Mouse (Mus musculus): ENCODE measurements around the gene Sorcs3. TPM values are rescaled to one million over a fixed set of nuclear protein-coding genes. Genes with fewer than 3 reads are reported as not detected.
A peak's percentile ranks its signal among the peaks of the same experiment; 100 is the strongest.

Sorcs3 gene
- total RNA-seq, 4 experiments from 2014 or later = 35.3 to 41.6 (median 38.0) TPM

GRCm38 (mm10) chr19:48700111-48700658 lies 494.4 kb downstream of the Sorcs3 start:
- DNase-seq (ENCODE audit: low spot score in 2 of 2) = no peak

- no peak for DNase-seq (ENCODE audit: low spot score in 2 of 2)
Observed at GRCm38 (mm10) chr19:48703763-48704162, 497.9 kb downstream of the Sorcs3 start.

DNA sequence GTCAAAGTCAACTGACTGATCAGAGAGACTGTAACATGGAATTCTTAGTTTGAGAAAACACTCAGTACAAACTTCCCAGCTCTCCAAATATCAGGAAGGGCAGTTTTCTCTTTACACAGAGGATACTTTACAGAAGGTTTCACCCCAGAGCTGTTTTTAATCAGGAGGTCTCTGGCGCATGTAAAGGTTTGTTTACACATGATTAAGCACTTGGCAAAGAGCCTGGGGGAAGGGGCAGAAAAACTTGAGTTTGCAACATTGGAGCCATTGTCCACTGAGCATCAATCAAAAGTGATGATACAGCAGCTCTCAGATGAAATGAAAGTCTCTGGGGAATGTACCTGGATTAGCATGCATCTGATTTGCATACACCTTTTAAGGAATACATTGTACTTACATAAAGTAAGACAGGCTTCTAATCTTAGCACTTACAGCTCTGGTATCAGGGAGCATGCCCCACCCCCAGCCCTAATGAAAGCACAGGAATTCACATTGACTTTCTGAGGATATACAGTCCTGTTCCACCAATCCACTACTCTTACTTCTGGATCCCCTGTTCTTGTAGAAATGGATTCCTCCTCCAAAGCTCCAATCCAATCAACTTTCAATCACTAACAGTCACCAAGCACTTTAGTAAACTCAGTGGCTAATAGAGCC lies 500.6 kb downstream of the Sorcs3 start:
- no peak for DNase-seq (ENCODE audit: low spot score in 2 of 2)

DNA sequence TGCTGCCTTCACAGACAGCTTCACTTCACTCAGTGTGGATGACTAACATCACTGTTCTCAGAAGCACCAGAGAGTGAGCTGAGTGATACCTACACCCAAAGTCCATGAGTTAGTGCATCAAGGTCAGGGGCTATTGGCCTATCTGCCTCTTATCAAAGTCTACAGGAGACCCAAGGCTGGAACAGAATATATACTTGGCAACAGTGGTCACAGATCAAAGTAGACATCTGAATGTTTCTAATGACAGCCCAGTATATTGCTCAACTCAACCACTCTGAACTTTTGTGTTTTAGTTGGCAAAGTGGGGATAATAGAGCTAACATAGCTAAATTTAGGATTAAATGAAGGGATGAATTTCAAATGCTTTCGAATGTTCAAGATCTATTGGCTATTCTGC lies 501.1 kb downstream of the Sorcs3 start:
- no peak for DNase-seq (ENCODE audit: low spot score in 2 of 2)

DNA sequence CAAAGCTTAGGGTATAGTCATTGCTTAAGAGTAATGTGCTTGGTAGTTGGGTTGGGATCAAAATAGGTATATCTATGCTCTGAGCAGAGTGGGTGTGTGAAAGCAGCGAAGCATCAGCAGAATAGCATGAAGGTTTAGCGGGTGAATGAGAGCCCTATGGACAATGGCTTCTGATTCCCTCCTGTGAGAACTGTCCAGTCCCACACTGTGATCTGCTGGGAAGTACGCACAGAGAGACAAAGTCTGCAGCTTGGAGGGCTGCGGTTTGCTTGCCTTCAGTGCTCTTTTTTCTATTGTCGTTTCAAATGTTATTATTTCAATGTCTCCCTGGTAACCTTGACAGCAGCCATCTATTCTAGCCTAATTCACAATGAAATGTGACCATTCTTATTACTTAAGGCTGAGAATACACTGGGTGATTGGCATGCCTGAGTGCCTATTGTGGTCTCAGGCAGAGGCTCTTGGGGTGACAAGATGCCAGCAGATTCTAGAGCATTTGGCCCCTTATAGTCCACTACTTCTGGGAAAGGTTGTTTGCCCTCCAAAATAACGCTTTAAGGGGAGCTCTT lies 520.1 kb downstream of the Sorcs3 start:
- no peak for DNase-seq (ENCODE audit: low spot score in 2 of 2)

GRCm38 (mm10) chr19:48727048-48727447 lies 521.2 kb downstream of the Sorcs3 start:
- DNase-seq (ENCODE audit: low spot score in 2 of 2) = no peak

DNA sequence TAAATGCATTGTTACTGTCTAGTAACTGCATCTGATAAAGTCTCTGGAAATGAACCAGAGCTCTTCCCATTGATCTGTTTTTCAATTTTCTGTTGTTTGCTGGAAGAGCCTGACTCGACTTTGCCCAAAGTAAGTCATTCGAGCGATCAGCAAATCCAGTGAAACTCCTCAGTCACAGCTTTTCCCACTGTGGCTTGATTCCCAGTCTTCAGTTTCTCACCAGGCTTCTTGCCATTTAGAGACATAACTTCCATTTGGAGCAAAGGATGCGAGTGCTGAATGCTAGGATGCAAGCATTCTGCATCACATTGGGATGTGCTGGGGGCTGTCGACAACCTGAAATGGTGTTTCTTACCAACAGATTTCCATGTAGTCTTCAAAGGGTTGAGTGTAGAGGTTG lies 521.8 kb downstream of the Sorcs3 start:
- peak in 1 of 2 experiments; percentile 21 for DNase-seq (ENCODE audit: low spot score in 2 of 2)

- DNase-seq (ENCODE audit: low spot score in 2 of 2) = no peak
Observed at GRCm38 (mm10) chr19:48731731-48732130, 525.9 kb downstream of the Sorcs3 start.

DNA sequence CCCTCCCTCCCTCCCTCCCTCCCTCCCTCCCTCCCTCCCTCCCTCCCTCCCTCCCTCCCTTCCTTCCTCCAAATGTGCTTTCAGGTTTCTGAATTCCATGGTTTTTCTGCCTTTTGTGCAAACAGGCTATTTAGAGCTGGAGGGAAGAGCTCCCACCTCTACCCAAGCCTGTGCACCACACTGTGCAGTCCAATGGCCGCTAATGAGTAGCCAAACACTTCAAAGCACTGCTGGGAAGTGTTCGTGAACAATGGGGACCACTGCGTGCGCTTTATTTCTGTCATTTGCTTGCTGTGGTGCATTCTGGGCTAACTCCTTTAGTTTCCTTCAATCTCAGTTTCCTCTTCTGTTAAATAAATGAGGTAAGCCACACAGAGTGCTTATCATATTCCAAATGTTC lies 528.5 kb downstream of the Sorcs3 start:
- DNase-seq (ENCODE audit: low spot score in 2 of 2) = no peak

DNA sequence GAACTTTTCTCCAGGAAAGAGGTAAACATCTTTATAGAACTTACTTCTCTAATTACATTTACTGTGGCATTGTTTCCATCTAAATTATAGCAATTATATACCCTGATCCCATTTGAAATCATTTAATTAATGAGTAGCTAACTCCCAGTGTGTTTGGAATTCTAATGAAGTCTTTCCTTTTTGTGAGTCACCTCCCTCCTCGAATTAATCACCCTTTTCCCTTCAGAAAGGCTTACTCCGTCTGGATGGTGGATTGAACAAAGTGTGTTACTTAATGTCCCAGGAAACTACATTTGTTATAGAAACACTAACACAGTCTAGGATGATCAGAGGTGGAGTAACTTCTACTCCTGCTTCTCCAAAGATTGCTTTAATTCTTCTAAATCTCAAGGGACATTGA lies 531.7 kb downstream of the Sorcs3 start:
- DNase-seq (ENCODE audit: low spot score in 2 of 2) = no peak

GRCm38 (mm10) chr19:48755156-48755555 lies 549.3 kb downstream of the Sorcs3 start:
- DNase-seq (ENCODE audit: low spot score in 2 of 2) = no peak

GRCm38 (mm10) chr19:48756831-48757230 lies 551.0 kb downstream of the Sorcs3 start:
- DNase-seq (ENCODE audit: low spot score in 2 of 2) = no peak

DNA sequence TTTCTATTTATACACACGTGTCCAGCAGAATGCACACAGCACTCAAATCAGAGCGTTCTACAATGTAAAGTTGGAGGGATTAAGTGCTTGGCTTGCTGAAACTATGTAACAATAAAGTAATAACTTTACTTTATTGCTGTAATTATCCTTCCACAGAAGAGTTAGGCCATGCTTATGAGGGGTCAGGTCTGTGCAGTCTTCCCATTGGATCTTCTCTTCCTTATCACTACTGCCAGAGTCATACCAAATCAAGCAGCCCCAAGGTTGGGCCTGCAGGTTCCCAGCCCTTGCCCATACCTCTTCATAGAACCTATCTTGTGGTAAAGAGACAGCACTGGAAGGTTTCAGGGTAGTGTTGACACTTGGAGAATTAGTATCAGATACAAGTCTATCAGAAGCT lies 560.7 kb downstream of the Sorcs3 start:
- no peak for DNase-seq (ENCODE audit: low spot score in 2 of 2)

GRCm38 (mm10) chr19:48771565-48771964 lies 565.7 kb downstream of the Sorcs3 start:
- DNase-seq (ENCODE audit: low spot score in 2 of 2) = no peak

DNA sequence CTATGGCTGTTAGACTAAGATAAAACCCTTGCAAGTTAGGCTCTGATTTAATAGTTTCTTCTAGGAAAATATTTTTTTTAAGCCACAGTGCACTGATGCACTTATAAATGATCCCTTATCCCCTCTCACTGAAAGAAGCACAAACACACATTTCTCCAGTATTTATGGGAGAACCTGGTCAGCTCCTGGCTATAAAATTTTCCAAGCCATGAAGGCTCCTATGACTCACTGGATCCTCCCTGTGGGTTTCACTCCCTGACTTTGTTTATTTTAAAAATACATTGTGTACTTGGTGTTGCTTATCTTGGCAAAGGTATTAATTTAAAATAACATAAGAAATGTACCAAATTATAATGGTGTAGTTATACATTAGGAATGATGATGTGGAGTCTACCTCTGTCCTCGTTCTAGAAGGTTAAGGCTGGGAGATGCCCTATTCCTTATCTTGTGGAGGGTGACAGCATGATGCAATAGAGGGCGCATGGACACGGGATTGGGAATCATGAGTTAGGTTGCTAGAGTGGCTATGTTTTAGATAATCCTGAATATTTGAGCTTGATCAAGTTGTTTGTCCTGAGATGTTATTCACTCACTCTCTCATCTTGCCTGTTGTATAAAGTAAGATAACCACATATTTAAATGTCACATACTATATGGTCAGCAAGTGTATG lies 573.4 kb downstream of the Sorcs3 start:
- DNase-seq (ENCODE audit: low spot score in 2 of 2) = no peak

DNA sequence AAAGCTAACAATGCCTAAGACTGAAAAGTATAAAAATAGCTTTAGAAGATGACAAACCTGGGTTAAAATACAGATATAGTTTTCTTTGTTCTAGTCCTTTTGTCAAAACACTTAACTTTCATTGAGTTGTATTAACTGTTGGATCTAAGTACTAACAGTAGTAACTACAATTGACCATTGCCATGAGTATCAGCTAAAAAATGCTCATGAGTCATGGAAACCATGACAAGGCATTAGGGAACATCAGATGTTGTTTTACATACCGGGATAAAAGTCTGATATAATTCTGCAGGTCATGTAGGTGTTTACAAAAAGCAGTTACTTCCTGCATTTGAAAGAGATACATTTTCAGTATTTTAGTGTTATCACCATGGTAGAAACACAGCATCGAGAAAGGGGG lies 575.0 kb downstream of the Sorcs3 start:
- no peak for DNase-seq (ENCODE audit: low spot score in 2 of 2)

DNA sequence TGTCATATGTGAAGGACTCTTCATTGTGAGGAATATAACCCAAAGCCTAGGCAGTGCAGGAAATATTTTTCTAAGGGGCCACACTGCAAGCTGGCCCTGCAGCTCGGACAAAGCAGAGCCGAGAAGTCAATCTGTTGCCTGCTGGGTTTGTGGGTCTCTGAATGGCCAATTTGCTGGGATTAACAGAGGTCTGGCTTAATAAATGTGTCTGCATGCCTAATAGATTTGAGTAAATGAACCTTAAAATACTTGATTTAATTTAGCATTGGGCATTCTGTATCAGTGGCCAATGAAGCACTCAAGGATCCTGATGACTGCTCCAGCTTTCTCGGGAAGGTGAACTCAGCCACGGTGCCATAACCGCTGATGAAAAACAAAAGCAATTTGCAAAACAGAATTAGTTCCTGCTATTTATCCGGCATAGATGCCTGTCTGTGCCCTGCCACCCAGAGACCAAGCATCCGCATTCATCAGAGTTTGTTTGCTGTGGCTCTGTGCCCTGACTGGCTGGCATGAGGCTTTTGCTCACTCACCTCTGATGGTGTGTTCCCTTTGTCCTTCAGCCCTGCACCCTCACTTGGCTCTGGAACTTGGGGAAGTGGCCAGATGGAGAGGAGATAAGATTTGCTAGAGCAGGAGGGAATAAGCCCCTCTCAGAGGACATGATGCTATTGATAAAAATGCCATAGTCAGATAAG lies 576.3 kb downstream of the Sorcs3 start:
- DNase-seq (ENCODE audit: low spot score in 2 of 2) = no peak

- no peak for DNase-seq (ENCODE audit: low spot score in 2 of 2)
Observed at GRCm38 (mm10) chr19:48787269-48787668, 581.4 kb downstream of the Sorcs3 start.

GRCm38 (mm10) chr19:48804546-48804945 lies 598.7 kb downstream of the Sorcs3 start:
- DNase-seq (ENCODE audit: low spot score in 2 of 2) = no peak

- no peak for DNase-seq (ENCODE audit: low spot score in 2 of 2)
Observed at GRCm38 (mm10) chr19:48811541-48811940, 605.7 kb downstream of the Sorcs3 start.

GRCm38 (mm10) chr19:48813823-48814222 lies 608.0 kb downstream of the Sorcs3 start:
- DNase-seq (ENCODE audit: low spot score in 2 of 2) = no peak

DNA sequence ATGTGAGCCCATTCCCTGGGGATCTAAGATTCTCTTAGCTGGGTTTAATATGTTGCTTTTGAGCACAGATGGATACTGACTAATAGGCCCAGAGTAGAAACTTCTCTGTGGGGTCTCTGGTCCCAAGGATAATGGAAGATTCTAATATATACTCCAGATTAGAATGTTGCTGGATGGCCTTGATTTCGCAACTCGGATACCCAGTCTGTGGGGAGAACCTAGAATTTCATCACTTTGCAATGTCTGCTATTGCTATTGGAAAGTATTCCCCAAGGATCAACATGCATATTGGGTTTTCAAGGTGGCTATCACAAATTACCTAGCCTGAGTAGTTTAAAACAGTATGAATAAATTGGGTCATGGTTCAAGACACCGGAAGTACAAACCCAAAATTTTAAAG lies 609.2 kb downstream of the Sorcs3 start:
- DNase-seq (ENCODE audit: low spot score in 2 of 2) = no peak
